Mouse (Mus musculus) intestine, embryonic 16.5 days (tissue): ENCODE data around the gene Usp9x. TPM values are rescaled to one million over a fixed set of nuclear protein-coding genes. Genes with fewer than 3 reads are reported as not detected.

Experiments
- ATAC-seq: fragments of 200-750 bp; cut with Nextera tagmentation; 2 replicates; pipeline ENCODE4 v1.8.0; 2017; ENCODE audit warnings: moderate TSS enrichment, moderate library complexity
- H3K27ac ChIP-seq: fragments of 300-500 bp; sonication (generic); 2 replicates; pipeline ENCODE4 v1.5.1; 2014; ENCODE audit warnings: mild to moderate bottlenecking, low read length
- H3K27me3 ChIP-seq: fragments of 300-500 bp; sonication (generic); replicated peaks from 2 replicates; pipeline ENCODE4 v1.6.1; 2014; ENCODE audit warnings: low read length, control low read depth, mixed read lengths; ENCODE audit not compliant: control insufficient read depth, insufficient read depth
- H3K36me3 ChIP-seq: fragments of 300-500 bp; sonication (generic); 2 replicates; pipeline ENCODE4 v1.6.1; 2014; ENCODE audit warnings: low read length, control low read depth; ENCODE audit not compliant: control insufficient read depth, insufficient read depth
- H3K4me1 ChIP-seq: fragments of 300-500 bp; sonication (generic); 2 replicates; pipeline ENCODE4 v1.6.1; 2014; ENCODE audit warnings: low read length, control low read depth, mixed read lengths; ENCODE audit not compliant: control insufficient read depth, insufficient read depth
- H3K4me2 ChIP-seq: fragments of 300-500 bp; sonication (generic); 2 replicates; pipeline ENCODE4 v1.6.1; 2014; ENCODE audit warnings: low read depth, low read length, control low read depth
- H3K4me3 ChIP-seq: fragments of 300-500 bp; sonication (generic); 2 replicates; pipeline ENCODE4 v1.5.1; 2014; ENCODE audit warnings: mild to moderate bottlenecking, low read length
- H3K9ac ChIP-seq: fragments of 300-500 bp; sonication (generic); 2 replicates; pipeline ENCODE4 v1.6.1; 2014; ENCODE audit warnings: low read depth, low read length
- H3K9me3 ChIP-seq: fragments of 300-500 bp; sonication (generic); 2 replicates; pipeline ENCODE4 v1.6.1; 2016; ENCODE audit warnings: low read length, control low read depth; ENCODE audit not compliant: control insufficient read depth
- WGBS: fragments of 180-500 bp; shearing (Covaris S2); extraction: QIAGEN DNeasy Blood & Tissue Kit; methylation state at CpG from one replicate; pipeline ENCODE4 v1.1.7; 2014; 5-methylcytosine and 5-hydroxymethylcytosine counted together
- polyA plus RNA-seq: library from polyadenylated mRNA; unstranded; fragments of >200 nt; fragmentation: Nextera tagmentation; extraction: Ambion mirVana; gene quantifications from 2 replicates; pipeline ENCODE4 v1.2.1, GENCODE M21; 2015

Usp9x gene
- polyA plus RNA-seq, 1 experiment from 2014 or later = 14.3 TPM

- 10% methylated on average over 33 of the region's 35 CpGs for WGBS
- Histone ChIP-seq H3K9ac (peak overlapping the region; percentile 69), H3K9me3 (no peaks in the 10 kb centered on the region), H3K27me3 (no peaks in the 10 kb centered on the region), H3K4me3 (peak overlapping the region; percentile 49), H3K4me2 (peak overlapping the region; percentile 44), H3K4me1 (no peaks in the 10 kb centered on the region), H3K36me3 (no peaks in the 10 kb centered on the region), H3K27ac (peak overlapping the region; percentile 87)
- peak; percentile 99 for ATAC-seq
Measured at GRCm38 (mm10) chrX:13041630-13042129, 29.6 kb upstream of the Usp9x start.

GRCm38 (mm10) chrX:13043780-13044179, 27.5 kb upstream of the Usp9x start:
- H3K9ac ChIP-seq = no peak overlapping the region
- H3K27ac ChIP-seq = no peak overlapping the region
- 92% methylated on average over 2 of the region's 2 CpGs for WGBS
- no peak overlapping the region for H3K4me3 ChIP-seq
- no peaks in the 10 kb centered on the region for H3K27me3 ChIP-seq
- no peak for ATAC-seq
- H3K36me3 ChIP-seq = no peaks in the 10 kb centered on the region
- no peaks in the 10 kb centered on the region for H3K4me1 ChIP-seq
- H3K4me2 ChIP-seq = no peak overlapping the region
- no peaks in the 10 kb centered on the region for H3K9me3 ChIP-seq

GRCm38 (mm10) chrX:13044666-13045065, 26.6 kb upstream of the Usp9x start:
- H3K4me2 ChIP-seq = no peak overlapping the region
- no peak overlapping the region for H3K9ac ChIP-seq
- H3K27me3 ChIP-seq = no peaks in the 10 kb centered on the region
- H3K4me1 ChIP-seq = no peaks in the 10 kb centered on the region
- no peaks in the 10 kb centered on the region for H3K36me3 ChIP-seq
- no peak overlapping the region for H3K4me3 ChIP-seq
- WGBS = 72% methylated on average over 5 of the region's 5 CpGs
- no peak for ATAC-seq
- H3K9me3 ChIP-seq = no peaks in the 10 kb centered on the region
- H3K27ac ChIP-seq = no peak overlapping the region

GRCm38 (mm10) chrX:13046893-13047435, 24.3 kb upstream of the Usp9x start:
- no peaks in the 10 kb centered on the region for H3K36me3 ChIP-seq
- H3K27ac ChIP-seq = no peak overlapping the region
- no peak overlapping the region for H3K4me2 ChIP-seq
- 50% methylated on average over 6 of the region's 6 CpGs for WGBS
- no peaks in the 10 kb centered on the region for H3K9me3 ChIP-seq
- no peaks in the 10 kb centered on the region for H3K27me3 ChIP-seq
- ATAC-seq = no peak
- no peaks in the 10 kb centered on the region for H3K4me1 ChIP-seq
- no peak overlapping the region for H3K9ac ChIP-seq
- H3K4me3 ChIP-seq = no peak overlapping the region

- no peak; the same call in 1 of the 2 replicates for ATAC-seq
- WGBS = 15% methylated on average over 14 of the region's 14 CpGs
- H3K9me3 ChIP-seq = no peaks in the 10 kb centered on the region
- no peaks in the 10 kb centered on the region for H3K27me3 ChIP-seq
- H3K36me3 ChIP-seq = no peaks in the 10 kb centered on the region
- no peak overlapping the region for H3K27ac ChIP-seq
- no peaks in the 10 kb centered on the region for H3K4me1 ChIP-seq
- H3K4me3 ChIP-seq = no peak overlapping the region
- no peak overlapping the region for H3K9ac ChIP-seq
- peak overlapping the region; percentile 37 for H3K4me2 ChIP-seq
Measured at GRCm38 (mm10) chrX:13047631-13048345, 23.5 kb upstream of the Usp9x start.

GRCm38 (mm10) chrX:13054612-13055011, 16.7 kb upstream of the Usp9x start:
- peak; percentile 95 for ATAC-seq
- 40% methylated on average over 1 of the region's 1 CpGs for WGBS

GRCm38 (mm10) chrX:13061961-13062360, 9.3 kb upstream of the Usp9x start:
- Histone ChIP-seq H3K9ac (no peak overlapping the region), H3K27me3 (no peaks in the 10 kb centered on the region), H3K4me3 (no peak overlapping the region), H3K9me3 (no peaks in the 10 kb centered on the region), H3K4me1 (no peaks in the 10 kb centered on the region), H3K36me3 (no peaks in the 10 kb centered on the region), H3K4me2 (no peak overlapping the region), H3K27ac (no peak overlapping the region)
- no peak for ATAC-seq
- 49% methylated on average over 3 of the region's 3 CpGs for WGBS

More at GRCm38 (mm10) chrX:13054612-13055011, 16.7 kb upstream of the Usp9x start:
- H3K4me2 ChIP-seq = no peak overlapping the region
- no peaks in the 10 kb centered on the region for H3K27me3 ChIP-seq
- no peak overlapping the region for H3K27ac ChIP-seq
- H3K4me3 ChIP-seq = no peak overlapping the region
- H3K4me1 ChIP-seq = no peaks in the 10 kb centered on the region
- H3K9me3 ChIP-seq = no peaks in the 10 kb centered on the region
- H3K36me3 ChIP-seq = no peaks in the 10 kb centered on the region
- H3K9ac ChIP-seq = no peak overlapping the region

GRCm38 (mm10) chrX:13064273-13064925, 6.9 kb upstream of the Usp9x start:
- 70% methylated on average over 7 of the region's 9 CpGs for WGBS
- H3K4me3 ChIP-seq = no peak overlapping the region
- no peaks in the 10 kb centered on the region for H3K9me3 ChIP-seq

GRCm38 (mm10) chrX:13070206-13070572, 1.1 kb upstream of the Usp9x start:
- Histone ChIP-seq H3K36me3 (no peaks in the 10 kb centered on the region), H3K27ac (peak overlapping the region; percentile 93), H3K4me1 (no peaks in the 10 kb centered on the region), H3K4me3 (peak overlapping the region; percentile 75), H3K9ac (peak overlapping the region; percentile 71), H3K27me3 (peaks cover 2% of the 10 kb centered on the region; the same call in 1 of the 2 replicates), H3K9me3 (no peaks in the 10 kb centered on the region), H3K4me2 (peak overlapping the region; percentile 50)
- 20% methylated on average over 8 of the region's 8 CpGs for WGBS
- ATAC-seq = 0 out of 2 replicates have a peak, but pooled peaks have one; percentile 0

More at GRCm38 (mm10) chrX:13064273-13064925, 6.9 kb upstream of the Usp9x start:
- no peaks in the 10 kb centered on the region for H3K36me3 ChIP-seq
- no peak overlapping the region for H3K4me2 ChIP-seq
- no peak for ATAC-seq
- no peaks in the 10 kb centered on the region for H3K4me1 ChIP-seq
- no peak overlapping the region for H3K27ac ChIP-seq
- no peaks in the 10 kb centered on the region for H3K27me3 ChIP-seq
- no peak overlapping the region for H3K9ac ChIP-seq
